Mouse (Mus musculus): ENCODE data around the gene Ccdc30.

The Ccdc30 gene

DNA sequence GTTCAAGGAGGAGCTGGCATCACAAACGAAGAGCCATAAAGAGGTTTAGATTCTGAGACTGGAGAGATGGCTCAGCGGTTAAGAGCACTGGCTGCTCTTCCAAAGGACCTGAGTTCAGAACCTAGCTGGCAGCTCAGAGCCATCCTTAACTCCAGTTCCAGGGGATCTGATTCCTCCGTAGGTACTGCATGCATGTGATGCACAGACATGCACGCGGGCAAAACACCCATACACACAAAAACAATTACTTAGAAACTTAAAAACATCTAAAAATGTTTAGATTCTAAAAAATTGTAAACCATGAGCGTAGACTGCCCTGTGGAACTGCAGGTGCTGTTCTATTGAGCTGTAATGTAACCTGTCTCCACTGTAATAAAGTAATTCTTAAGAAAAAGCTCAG lies 45.9 kb downstream of the Ccdc30 start:
- ChIA-PET POLR2A (interaction anchor here in 3 of 4 experiments (0.7 to 1.4 kb wide), 9 partner anchors 10 to 229 kb away, joined by 3 to 5 read pairs (median 3); no protein-coding TSS in a partner anchor), CTCF (interaction anchor here in 3 of 4 experiments (0.6 to 1.7 kb wide), 26 partner anchors 10 to 298 kb away, joined by 3 to 12 read pairs (median 3); partner anchors contain the start of genes AU022252 (in 1 of the 3), Cldn19 (in 1 of the 3), P3h1 (in 1 of the 3) and Svbp (in 1 of the 3))

DNA sequence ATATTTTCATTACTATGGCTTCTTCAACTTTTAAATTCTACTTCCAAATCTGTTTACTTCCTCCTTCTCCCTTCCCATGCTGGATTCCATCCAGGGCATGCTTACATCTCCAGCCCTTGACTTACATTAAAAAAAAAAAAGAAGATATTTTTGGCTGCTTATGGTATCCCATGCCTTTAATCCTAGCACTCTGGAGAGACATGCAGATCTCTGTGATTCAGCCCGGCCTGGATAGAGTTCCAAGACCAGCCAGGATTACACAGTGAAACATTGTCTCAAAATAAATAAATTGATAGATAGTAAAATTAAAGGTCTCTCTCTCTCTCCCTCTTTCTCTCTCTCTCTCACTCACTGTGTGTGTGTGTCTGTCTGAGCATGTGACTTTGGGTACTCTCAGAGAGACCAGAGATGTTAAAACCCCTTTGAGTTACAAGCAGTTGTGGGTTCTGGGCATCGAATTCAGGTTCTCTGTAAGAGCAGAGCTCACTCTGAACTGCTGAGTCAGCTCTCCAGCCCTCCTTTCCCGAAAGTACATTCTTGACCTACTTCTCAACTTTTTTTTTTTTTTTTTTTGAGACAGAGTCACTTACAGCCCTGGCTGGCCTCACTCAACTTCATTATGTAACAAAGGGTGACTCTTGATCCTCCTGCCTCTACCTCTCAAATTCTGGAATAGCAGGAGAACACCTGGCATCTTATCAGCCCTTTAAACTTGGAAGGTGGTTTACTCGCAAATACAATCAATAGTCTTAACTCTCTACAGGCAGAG lies 48.4 kb downstream of the Ccdc30 start:
- ChIA-PET POLR2A (interaction anchor here in 3 of 4 experiments (0.6 to 1.0 kb wide), 5 partner anchors 21 to 120 kb away, joined by 3 to 4 read pairs (median 3); no protein-coding TSS in a partner anchor), CTCF (interaction anchor here in 2 of 4 experiments (0.6 to 0.7 kb wide), 4 partner anchors 50 to 129 kb away, joined by 3 to 5 read pairs (median 3); no protein-coding TSS in a partner anchor)

DNA sequence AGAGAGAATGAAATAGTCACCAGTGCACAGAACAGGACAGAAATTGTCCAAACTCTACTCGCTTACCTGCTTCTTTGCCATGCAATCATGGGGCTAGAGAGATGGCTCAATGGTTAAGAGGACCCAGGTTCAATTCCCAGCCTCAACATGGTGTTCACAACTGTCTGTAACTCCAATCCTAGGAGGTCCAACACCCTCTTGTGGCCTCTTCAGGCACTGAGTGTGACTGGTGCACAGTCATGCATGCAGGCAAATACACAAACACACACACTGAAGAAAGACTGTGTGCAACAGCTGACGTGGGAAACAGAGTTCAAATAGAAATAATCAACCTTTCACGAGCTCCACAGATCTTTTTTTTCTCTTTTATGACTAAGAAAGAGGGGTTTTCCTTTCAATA lies 53.1 kb downstream of the Ccdc30 start:
- ChIA-PET POLR2A (interaction anchor here in 2 of 4 experiments (0.6 to 1.1 kb wide), 2 partner anchors 26 to 68 kb away, joined by 3 read pairs; partner anchors contain the start of gene Ybx1 (in 1 of the 2)), CTCF (interaction anchor here in 3 of 4 experiments (0.7 to 1.1 kb wide), 4 partner anchors 35 to 617 kb away, joined by 3 to 9 read pairs (median 6); no protein-coding TSS in a partner anchor)

DNA sequence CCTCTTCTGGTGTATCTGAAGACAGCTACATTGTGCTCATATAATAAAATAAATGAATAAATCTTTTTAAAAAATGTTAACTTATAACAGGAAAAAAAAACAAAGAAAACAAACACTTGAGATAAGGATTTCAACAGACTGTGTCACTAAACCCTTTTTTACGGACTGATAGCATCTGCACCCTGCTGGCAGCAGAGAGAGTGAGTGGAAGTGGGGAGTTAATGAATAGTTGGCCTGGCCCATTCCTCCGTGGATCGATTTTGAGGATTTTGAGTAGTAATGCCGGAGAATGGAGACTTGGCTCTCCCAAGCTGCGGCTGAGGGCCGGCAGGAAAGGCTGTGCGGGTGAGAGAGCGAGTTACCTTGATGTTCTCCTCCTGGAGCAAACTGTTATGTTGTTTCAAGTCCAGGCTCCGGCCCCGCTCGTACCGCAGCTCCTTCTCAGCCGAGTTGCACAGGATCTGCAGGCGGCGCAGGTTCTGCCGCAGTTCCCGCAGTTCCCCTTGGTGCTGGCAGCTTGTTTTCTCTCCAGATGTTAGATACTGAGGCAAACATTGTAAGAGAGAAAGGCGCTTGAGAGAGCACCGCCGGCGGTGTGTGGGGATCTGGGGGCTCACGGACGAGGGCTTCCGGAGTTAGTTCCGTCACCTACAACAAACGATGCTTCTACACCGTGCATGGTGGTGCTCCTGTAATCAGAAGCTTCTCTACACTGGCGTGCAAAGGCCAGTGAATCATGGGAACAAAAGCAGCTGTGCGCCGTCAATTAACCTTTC lies 55.9 kb downstream of the Ccdc30 start:
- POLR2A ChIA-PET: interaction anchor here in 2 of 4 experiments (0.5 to 2.1 kb wide), 9 partner anchors 10 to 126 kb away, joined by 3 to 5 read pairs (median 4); partner anchors contain the start of genes AU022252 (in 1 of the 2), P3h1 (in 1 of the 2) and Ybx1 (in 1 of the 2)

DNA sequence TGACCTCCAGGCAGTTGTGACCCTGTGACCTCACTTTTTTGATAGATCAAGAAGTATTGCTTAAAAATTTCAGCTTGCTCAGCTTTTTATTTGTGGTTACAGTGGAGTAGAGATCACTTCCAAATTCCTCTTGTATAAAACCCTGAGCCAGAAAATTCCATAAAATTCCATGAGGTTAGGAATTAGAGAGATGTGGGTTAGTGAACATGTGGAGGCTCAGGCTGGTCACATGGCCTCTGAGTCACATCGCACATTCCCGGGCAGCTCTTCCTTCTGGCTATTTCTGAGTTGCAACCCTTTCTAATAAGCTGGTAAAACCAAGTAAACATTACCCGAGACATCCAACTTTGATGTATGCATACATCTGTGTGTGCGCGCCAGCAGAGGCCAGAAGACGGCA lies 69.8 kb downstream of the Ccdc30 start:
- ChIA-PET CTCF (interaction anchor here in 1 of 4 experiments (1.0 kb wide), 1 partner anchor 11 kb away, joined by 3 read pairs; no protein-coding TSS in a partner anchor), POLR2A (interaction anchor here in 3 of 4 experiments (0.7 to 1.3 kb wide), 7 partner anchors 14 to 1846 kb away, joined by 3 to 5 read pairs (median 3); partner anchors contain the start of gene Ppih (in 1 of the 3))

More for the DNA sequence above, 55.9 kb downstream of the Ccdc30 start:
- CTCF ChIA-PET: interaction anchor here in 3 of 4 experiments (0.6 to 1.3 kb wide), 8 partner anchors 11 to 178 kb away, joined by 3 to 4 read pairs (median 3); no protein-coding TSS in a partner anchor

DNA sequence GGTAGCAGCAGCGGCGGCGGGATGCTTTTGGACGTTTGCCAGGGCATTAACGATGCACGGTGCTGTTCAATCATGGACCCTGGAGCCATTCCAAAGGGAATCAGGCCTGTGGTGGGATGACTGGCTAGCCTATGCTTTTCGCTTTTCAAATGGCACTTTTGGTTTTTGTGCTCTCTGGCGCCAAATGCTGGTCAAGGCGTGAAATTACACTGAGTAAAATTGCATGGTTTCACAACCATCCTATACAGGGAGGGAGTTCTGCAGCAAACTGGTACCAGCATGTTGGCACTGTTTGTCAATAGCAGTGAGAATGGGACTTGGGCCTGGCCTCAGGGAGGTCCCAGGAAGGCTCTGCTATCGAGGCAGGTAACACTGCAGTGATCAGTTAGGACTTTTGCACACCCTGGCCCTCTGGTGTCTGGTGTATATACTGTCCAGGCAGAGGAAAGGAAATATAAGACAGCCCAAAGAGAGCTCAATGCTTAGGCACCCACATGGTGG lies 76.4 kb downstream of the Ccdc30 start:
- ChIA-PET CTCF (interaction anchor here (0.5 to 2.2 kb wide), 21 partner anchors 9 to 828 kb away, joined by 3 to 11 read pairs (median 3); partner anchors contain the start of gene Zfp691 (in 1 of the 4)), POLR2A (interaction anchor here in 3 of 4 experiments (0.6 to 1.8 kb wide), 14 partner anchors 10 to 1852 kb away, joined by 3 to 6 read pairs (median 3); partner anchors contain the start of genes Ppih (in 2 of the 3) and Ybx1 (in 1 of the 3))

DNA sequence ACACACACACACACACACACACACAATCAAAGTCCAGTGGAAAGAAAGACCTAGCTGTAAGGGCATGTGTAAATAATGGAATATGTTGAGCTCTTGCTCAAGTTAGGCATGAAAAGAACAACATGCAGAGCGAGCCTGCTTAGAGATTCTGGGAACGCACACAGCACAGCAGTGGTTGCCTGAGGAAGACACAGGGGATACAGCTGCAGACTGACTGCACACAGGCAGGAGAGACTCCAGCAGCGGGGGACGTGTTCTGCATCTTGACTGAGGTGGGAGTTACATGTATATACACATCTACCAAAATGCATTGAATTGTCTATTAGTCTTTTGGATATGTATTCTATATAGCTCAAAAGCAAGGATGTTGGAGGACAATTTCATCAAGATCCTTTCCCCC lies 76.9 kb downstream of the Ccdc30 start:
- ChIA-PET POLR2A (interaction anchor here in 3 of 4 experiments (0.5 to 1.8 kb wide), 15 partner anchors 9 to 1853 kb away, joined by 3 to 7 read pairs (median 3); partner anchors contain the start of genes Ppih (in 2 of the 3) and Ybx1 (in 1 of the 3)), CTCF (interaction anchor here (0.6 to 2.2 kb wide), 16 partner anchors 9 to 827 kb away, joined by 3 to 11 read pairs (median 4); partner anchors contain the start of gene Ppih (in 1 of the 4))

DNA sequence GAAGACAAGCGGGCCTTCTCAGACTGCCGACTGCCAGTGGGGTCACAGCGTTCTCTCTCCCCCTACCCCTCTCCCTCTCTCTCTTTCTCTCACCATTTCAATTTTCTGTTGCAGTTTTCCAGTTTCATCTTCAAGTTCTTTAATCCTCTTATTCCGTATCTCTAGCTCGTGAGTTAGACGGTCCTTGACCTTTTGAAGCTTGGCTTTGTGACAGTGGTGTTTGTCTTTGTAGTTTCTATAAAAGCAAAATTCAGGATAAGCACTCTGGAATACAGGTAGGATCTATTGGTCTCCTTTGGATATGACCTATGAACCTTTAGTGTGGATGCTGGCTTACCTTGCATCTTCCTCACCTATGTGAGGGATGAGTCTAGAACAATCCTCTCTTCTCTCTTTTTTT lies 81.8 kb downstream of the Ccdc30 start:
- ChIA-PET CTCF (interaction anchor here in 1 of 4 experiments (0.6 kb wide), 1 partner anchor 89 kb away, joined by 3 read pairs; no protein-coding TSS in a partner anchor), POLR2A (no interaction called here)

DNA sequence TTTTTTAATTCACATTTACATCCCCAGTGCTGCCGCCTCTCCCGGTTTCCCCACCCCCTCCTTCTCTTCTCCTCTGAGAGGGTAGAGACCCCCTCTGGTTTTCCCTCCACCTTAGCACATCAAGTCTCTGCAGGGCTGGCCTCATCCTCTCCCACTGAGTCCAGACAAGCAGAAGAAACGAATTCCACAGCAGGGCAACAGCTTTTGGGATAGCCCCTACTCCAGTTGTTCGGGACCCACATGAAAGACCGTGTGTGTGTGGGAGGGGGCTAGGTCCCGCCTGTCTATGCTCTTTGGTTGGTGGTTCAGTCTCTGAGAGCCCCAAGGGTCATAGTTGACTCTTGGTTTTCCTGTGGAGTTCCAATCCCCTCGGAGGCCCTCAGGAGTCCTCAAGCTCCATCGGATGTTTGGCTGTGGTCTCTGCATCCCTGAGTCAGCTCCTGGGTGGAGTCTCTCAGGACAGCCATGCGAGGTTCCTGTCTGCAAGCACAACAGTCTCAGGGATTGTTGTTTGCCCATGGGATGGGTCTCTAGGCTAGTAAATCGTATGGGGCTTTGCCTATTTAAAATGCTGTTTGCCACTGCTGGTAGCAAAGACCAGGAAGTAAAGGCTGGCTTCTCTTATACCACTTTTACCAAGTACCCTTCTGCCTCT lies 94.3 kb downstream of the Ccdc30 start:
- POLR2A ChIA-PET: interaction anchor here (0.6 to 12.6 kb wide), 36 partner anchors 10 to 1249 kb away, joined by 3 to 139 read pairs (median 4); partner anchors contain the start of genes Ybx1 (in 3 of the 4), AU022252 (in 2 of the 4), P3h1 (in 2 of the 4) and Ctps (in 1 of the 4)
- CTCF ChIA-PET: interaction anchor here in 3 of 4 experiments (0.7 to 1.1 kb wide), 5 partner anchors 15 to 86 kb away, joined by 3 to 4 read pairs (median 3); no protein-coding TSS in a partner anchor

DNA sequence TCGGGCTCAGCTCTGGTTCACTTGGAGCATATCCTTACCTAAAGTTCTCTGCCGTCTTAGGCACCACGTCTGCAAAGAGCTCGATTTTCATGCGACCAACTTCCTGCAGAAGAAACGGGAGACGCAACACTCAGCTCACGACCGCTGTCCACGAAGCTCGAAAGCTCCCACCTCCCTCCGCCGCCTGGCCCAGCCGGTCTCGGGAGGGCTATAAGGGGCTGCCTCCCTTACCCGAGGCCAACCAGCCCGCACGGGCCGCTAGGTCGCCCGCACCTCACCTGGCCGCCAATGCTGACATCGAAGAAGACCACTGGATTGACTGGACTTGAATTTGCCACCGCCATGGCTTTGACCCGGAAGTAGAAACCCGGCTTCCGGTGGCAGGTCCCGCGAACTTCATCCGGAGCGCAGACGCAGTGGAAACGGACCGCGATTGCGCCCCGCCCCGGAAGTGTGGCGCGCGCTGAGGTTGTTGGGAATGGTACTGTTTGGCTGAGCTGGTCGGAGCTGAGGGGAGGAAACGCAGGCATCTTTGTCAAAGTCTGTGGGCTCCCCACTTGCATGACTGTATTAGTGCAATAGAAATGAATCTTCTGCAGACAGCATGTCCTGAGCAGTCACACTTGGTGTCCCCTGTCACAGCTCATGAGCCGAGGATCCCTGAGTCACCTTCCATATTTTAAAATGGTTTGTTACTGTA lies 95.0 kb downstream of the Ccdc30 start, which contains the start of gene Ppih:
Ppih (minus strand) TSS at position 416 of the 700 bp plus-strand sequence.
- POLR2A ChIA-PET: interaction anchor here (0.6 to 12.6 kb wide), 41 partner anchors 10 to 1498 kb away, joined by 3 to 139 read pairs (median 4); partner anchors contain the start of genes Ybx1 (in 3 of the 4), AU022252 (in 2 of the 4), P3h1 (in 2 of the 4) and Ctps (in 1 of the 4)
- CTCF ChIA-PET: interaction anchor here (0.6 to 1.1 kb wide), 6 partner anchors 11 to 81 kb away, joined by 3 to 12 read pairs (median 3); no protein-coding TSS in a partner anchor

DNA sequence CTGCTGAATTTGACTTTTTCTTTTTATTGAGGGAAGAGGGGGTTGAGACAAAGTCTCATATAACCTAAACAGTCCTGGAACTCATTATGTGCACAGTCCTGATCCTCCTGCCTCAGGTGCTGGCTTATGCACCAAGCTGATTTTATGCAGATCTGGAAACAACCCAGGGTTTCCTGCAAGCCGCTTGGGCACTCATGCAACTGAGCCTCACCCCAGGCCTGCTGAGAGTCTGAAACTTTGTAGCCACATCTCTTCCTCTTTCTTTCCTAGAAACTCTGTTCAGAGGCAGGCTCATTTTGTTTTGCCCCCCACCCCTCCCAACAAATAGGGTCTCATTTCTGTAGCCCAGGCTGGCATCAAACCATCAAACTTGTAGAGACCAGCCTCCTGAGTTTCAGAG lies 101.6 kb downstream of the Ccdc30 start:
- CTCF ChIA-PET: interaction anchor here in 3 of 4 experiments (0.7 kb wide), 3 partner anchors 59 to 1543 kb away, joined by 3 to 9 read pairs (median 3); no protein-coding TSS in a partner anchor
- POLR2A ChIA-PET: interaction anchor here (0.6 to 12.6 kb wide), 15 partner anchors 9 to 1110 kb away, joined by 3 to 139 read pairs (median 4); partner anchors contain the start of genes Ybx1 (in 2 of the 4) and Frg2f1 (in 1 of the 4)

DNA sequence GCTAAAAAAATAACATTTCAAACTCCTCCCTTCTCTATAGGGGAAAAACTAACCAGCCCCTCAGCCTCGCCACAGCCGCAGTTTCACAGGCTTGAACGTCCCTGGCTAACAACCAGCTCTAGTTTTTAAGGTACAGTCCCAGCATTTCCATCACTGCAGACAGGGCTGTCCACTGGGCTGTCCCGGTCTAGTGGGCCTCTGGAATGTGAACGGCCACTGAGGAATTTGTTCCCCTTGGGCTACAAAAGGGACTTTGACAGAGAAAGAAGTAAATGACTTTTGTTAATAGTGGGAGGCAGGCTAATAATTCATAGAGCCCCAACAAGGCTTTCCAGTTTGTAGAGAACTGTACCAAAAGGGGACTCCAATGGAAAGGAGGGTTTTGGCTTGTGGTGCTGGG lies 109.9 kb downstream of the Ccdc30 start:
- CTCF ChIA-PET: interaction anchor here in 3 of 4 experiments (0.7 to 1.6 kb wide), 3 partner anchors 26 to 67 kb away, joined by 3 to 8 read pairs (median 4); no protein-coding TSS in a partner anchor
- POLR2A ChIA-PET: interaction anchor here in 3 of 4 experiments (0.8 to 21.1 kb wide), 15 partner anchors 8 to 136 kb away, joined by 3 to 448 read pairs (median 9); partner anchors contain the start of genes Ybx1 (in 3 of the 3), Ppih (in 2 of the 3), AU022252 (in 1 of the 3) and P3h1 (in 1 of the 3)

DNA sequence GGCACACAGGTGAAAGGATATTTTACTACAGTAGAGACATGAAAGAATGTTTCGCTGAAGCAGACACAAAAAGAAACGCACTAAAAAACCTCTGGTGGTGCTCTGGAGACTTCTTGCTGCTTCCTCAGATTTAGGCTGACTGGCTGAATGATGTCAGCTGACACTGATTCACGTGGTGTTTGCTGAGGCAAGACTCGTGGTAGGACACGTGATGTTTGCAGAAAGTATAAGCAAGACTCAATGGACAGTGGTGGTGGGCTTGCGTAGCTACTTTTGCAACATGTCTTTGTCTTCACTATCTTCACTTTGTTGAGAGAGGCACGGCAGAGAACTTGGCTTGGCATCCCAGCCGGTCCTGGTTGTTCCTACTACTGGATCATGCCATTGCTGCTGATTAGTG lies 112.0 kb downstream of the Ccdc30 start:
- POLR2A ChIA-PET: interaction anchor here in 3 of 4 experiments (0.6 to 21.1 kb wide), 11 partner anchors 8 to 236 kb away, joined by 3 to 448 read pairs (median 10); partner anchors contain the start of genes Ybx1 (in 3 of the 3), Frg2f1 (in 1 of the 3) and Ppih (in 1 of the 3)
- CTCF ChIA-PET: no interaction called here

DNA sequence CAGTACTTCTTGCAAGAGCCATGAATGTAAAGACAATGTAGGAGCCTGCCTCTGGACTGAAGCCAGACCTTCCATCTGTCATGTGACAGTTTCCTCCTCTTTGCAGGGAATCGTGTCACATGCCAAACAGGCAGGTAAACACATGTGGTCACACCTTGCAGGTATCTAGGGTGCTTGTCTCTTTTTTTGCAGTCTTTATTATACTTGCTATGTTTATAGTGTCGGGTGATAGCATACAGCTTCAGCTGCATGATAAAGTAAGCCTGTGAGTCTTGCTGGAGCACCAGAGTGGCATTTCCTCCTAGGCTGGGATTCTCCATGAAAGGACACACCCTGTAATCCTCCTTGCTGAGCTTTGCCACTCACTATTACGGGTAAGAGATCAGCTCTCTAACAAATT lies 113.5 kb downstream of the Ccdc30 start:
- POLR2A ChIA-PET: interaction anchor here in 3 of 4 experiments (0.6 to 21.1 kb wide), 10 partner anchors 8 to 52 kb away, joined by 3 to 448 read pairs (median 7); partner anchors contain the start of genes Ppih (in 2 of the 3) and Ybx1 (in 1 of the 3)
- CTCF ChIA-PET: no interaction called here

DNA sequence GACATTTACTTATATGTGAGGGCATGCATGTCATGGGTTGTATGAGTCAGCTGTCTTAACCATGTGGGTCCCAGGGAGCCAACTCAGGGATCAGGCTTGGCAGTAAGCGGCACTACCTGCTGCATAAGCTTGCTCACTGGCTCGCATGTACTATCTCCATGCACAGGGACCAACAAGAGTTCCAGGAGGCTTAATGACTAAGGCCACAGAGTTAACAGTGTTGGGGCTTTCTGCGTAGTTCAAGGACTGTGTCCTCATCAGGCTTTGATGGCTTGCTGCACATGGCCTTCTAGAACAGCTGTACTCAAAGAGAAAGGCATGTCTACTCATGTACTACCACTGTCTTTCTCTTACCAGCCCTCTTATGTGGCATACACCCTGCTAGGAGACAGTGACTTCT lies 114.6 kb downstream of the Ccdc30 start:
- POLR2A ChIA-PET: interaction anchor here in 2 of 4 experiments (1.0 to 21.1 kb wide), 7 partner anchors 9 to 51 kb away, joined by 3 to 448 read pairs (median 6); partner anchors contain the start of gene Ppih (in 2 of the 2)
- CTCF ChIA-PET: no interaction called here
